Mouse (Mus musculus): Measurements from ENCODE around the gene Fat1.

The Fat1 gene

GRCm38 (mm10) chr8:44991700-44992487, 56.6 kb downstream of the Fat1 start:
- no peak for TF ChIP-seq CTCF (conservative IDR thresholded peaks at IDR 0.05; ENCODE audit: low read length)
- TF ChIP-seq POU5F1 (IDR thresholded peaks at IDR 0.05; ENCODE audit: borderline replicate concordance, low read length) = no peak
- TF ChIP-seq NANOG (IDR thresholded peaks at IDR 0.05; ENCODE audit: borderline replicate concordance, low read length) = no peak
- Histone ChIP-seq H3K4me3 (replicated peaks; ENCODE audit: low read length) (no peak overlapping the region), H3K9me3 (ENCODE audit: low read length) (no peaks in the 10 kb centered on the region), H3K4me1 (replicated peaks; ENCODE audit: low read depth, low read length) (peaks cover 60% of the 10 kb centered on the region), H3K36me3 (ENCODE audit: insufficient read depth, low read length) (peaks cover 44% of the 10 kb centered on the region), H3K27me3 (ENCODE audit: insufficient read depth, low read length) (0 out of 2 replicates have a peak, but pooled peaks cover 3% of the 10 kb centered on the region)

- no peaks in the 10 kb centered on the region for H3K9me3 ChIP-seq (ENCODE audit: low read length)
- H3K4me3 ChIP-seq (replicated peaks; ENCODE audit: low read length) = no peak overlapping the region
- peaks cover 40% of the 10 kb centered on the region for H3K36me3 ChIP-seq (ENCODE audit: insufficient read depth, low read length)
- peaks cover 65% of the 10 kb centered on the region for H3K4me1 ChIP-seq (replicated peaks; ENCODE audit: low read depth, low read length)
- H3K27me3 ChIP-seq (ENCODE audit: insufficient read depth, low read length) = 0 out of 2 replicates have a peak, but pooled peaks cover 3% of the 10 kb centered on the region
- TF ChIP-seq POU5F1 (IDR thresholded peaks at IDR 0.05; ENCODE audit: borderline replicate concordance, low read length) = no peak
- no peak for TF ChIP-seq CTCF (conservative IDR thresholded peaks at IDR 0.05; ENCODE audit: low read length)
- TF ChIP-seq NANOG (IDR thresholded peaks at IDR 0.05; ENCODE audit: borderline replicate concordance, low read length) = no peak
Observed at GRCm38 (mm10) chr8:44992664-44993063, 57.4 kb downstream of the Fat1 start.

DNA sequence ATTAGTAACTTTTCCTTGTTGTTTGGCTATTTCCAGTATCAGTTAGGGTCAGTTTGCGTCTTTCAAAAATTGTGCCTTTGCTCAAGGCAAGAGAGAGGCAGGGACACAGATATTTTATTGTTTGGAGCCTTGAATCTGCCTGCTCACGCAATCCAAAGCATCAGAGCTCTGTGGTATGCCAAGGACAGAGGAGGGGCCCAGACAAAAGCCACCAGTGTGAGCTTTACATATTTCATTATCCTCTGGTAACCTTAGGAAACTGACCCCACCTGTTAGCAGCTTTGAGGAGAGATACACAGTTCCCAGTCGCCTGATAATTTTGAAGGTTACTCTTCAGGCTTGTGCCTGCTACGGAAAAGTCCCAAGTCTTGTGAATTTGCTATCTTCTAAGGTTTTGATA, 58.1 kb downstream of the Fat1 start:
- H3K9me3 ChIP-seq (ENCODE audit: low read length) = no peaks in the 10 kb centered on the region
- peaks cover 37% of the 10 kb centered on the region for H3K36me3 ChIP-seq (ENCODE audit: insufficient read depth, low read length)
- TF ChIP-seq POU5F1 (IDR thresholded peaks at IDR 0.05; ENCODE audit: borderline replicate concordance, low read length) = no peak
- TF ChIP-seq NANOG (IDR thresholded peaks at IDR 0.05; ENCODE audit: borderline replicate concordance, low read length) = peak; percentile 17; the same call in 1 of the 2 replicates
- TF ChIP-seq CTCF (conservative IDR thresholded peaks at IDR 0.05; ENCODE audit: low read length) = no peak
- H3K27me3 ChIP-seq (ENCODE audit: insufficient read depth, low read length) = 0 out of 2 replicates have a peak, but pooled peaks cover 3% of the 10 kb centered on the region
- no peak overlapping the region for H3K4me3 ChIP-seq (replicated peaks; ENCODE audit: low read length)
- peaks cover 72% of the 10 kb centered on the region for H3K4me1 ChIP-seq (replicated peaks; ENCODE audit: low read depth, low read length)

GRCm38 (mm10) chr8:44996493-44996892, 61.2 kb downstream of the Fat1 start:
- H3K4me1 ChIP-seq (replicated peaks; ENCODE audit: low read depth, low read length) = peaks cover 96% of the 10 kb centered on the region
- H3K4me3 ChIP-seq (replicated peaks; ENCODE audit: low read length) = no peak overlapping the region
- H3K27me3 ChIP-seq (ENCODE audit: insufficient read depth, low read length) = no peaks in the 10 kb centered on the region
- TF ChIP-seq CTCF (conservative IDR thresholded peaks at IDR 0.05; ENCODE audit: low read length) = no peak
- H3K9me3 ChIP-seq (ENCODE audit: low read length) = no peaks in the 10 kb centered on the region
- H3K36me3 ChIP-seq (ENCODE audit: insufficient read depth, low read length) = peaks cover 9% of the 10 kb centered on the region; the same call in 1 of the 2 replicates

DNA sequence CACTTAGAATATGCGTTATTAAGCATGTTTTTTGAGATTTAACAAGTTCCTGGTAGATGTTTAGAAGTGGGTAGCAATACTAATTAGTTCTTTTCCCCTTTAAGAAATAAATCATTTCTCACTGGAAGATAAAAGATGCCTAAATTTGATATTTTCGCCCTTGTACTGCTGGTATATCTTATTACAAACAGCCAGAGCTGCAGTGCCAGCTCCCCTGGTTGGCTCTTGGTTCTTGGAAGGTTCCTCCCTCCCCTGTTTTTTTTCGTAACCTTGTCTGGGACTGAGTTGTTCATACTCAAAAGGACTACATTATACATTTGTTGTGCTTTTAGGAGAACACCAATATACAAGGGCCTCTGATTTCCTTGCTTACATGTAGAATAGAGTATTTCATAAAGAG, 62.1 kb downstream of the Fat1 start:
- H3K9me3 ChIP-seq (ENCODE audit: low read length) = no peaks in the 10 kb centered on the region
- H3K36me3 ChIP-seq (ENCODE audit: insufficient read depth, low read length) = peaks cover 4% of the 10 kb centered on the region; the same call in 1 of the 2 replicates
- no peaks in the 10 kb centered on the region for H3K27me3 ChIP-seq (ENCODE audit: insufficient read depth, low read length)
- H3K4me3 ChIP-seq (replicated peaks; ENCODE audit: low read length) = no peak overlapping the region
- H3K4me1 ChIP-seq (replicated peaks; ENCODE audit: low read depth, low read length) = peaks cover 96% of the 10 kb centered on the region
- TF ChIP-seq POU5F1 (IDR thresholded peaks at IDR 0.05; ENCODE audit: borderline replicate concordance, low read length) (no peak), NANOG (IDR thresholded peaks at IDR 0.05; ENCODE audit: borderline replicate concordance, low read length) (no peak), CTCF (conservative IDR thresholded peaks at IDR 0.05; ENCODE audit: low read length) (no peak)

GRCm38 (mm10) chr8:44997829-44998228, 62.6 kb downstream of the Fat1 start:
- Histone ChIP-seq H3K4me1 (replicated peaks; ENCODE audit: low read depth, low read length) (peaks cover 96% of the 10 kb centered on the region), H3K27me3 (ENCODE audit: insufficient read depth, low read length) (no peaks in the 10 kb centered on the region), H3K4me3 (replicated peaks; ENCODE audit: low read length) (no peak overlapping the region), H3K9me3 (ENCODE audit: low read length) (no peaks in the 10 kb centered on the region), H3K36me3 (ENCODE audit: insufficient read depth, low read length) (peaks cover 4% of the 10 kb centered on the region; the same call in 1 of the 2 replicates)
- TF ChIP-seq POU5F1 (IDR thresholded peaks at IDR 0.05; ENCODE audit: borderline replicate concordance, low read length) (no peak), NANOG (IDR thresholded peaks at IDR 0.05; ENCODE audit: borderline replicate concordance, low read length) (no peak), CTCF (conservative IDR thresholded peaks at IDR 0.05; ENCODE audit: low read length) (no peak)

DNA sequence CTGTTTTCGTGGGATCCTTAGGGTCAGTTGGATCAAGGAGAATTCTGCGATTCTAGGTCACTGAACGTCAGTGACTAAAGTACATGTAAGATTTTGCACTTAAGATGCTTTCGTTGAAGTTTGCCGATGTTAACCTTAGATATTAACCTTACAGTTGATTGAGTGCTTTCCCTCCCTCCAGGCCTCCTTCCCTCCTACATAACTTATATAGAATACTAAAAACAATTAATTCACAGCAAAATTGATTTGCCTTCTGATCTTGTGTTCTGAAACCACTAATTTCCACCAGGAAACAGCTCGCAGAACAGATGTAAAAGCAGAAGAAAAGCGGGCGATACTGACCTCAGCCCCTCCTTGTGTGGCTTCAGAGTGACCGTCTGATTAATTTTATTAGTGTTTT, 63.0 kb downstream of the Fat1 start:
- Histone ChIP-seq H3K4me3 (replicated peaks; ENCODE audit: low read length) (no peak overlapping the region), H3K4me1 (replicated peaks; ENCODE audit: low read depth, low read length) (peaks cover 96% of the 10 kb centered on the region), H3K9me3 (ENCODE audit: low read length) (no peaks in the 10 kb centered on the region), H3K27me3 (ENCODE audit: insufficient read depth, low read length) (no peaks in the 10 kb centered on the region), H3K36me3 (ENCODE audit: insufficient read depth, low read length) (peaks cover 4% of the 10 kb centered on the region; the same call in 1 of the 2 replicates)
- TF ChIP-seq NANOG (IDR thresholded peaks at IDR 0.05; ENCODE audit: borderline replicate concordance, low read length) (no peak), CTCF (conservative IDR thresholded peaks at IDR 0.05; ENCODE audit: low read length) (no peak), POU5F1 (IDR thresholded peaks at IDR 0.05; ENCODE audit: borderline replicate concordance, low read length) (no peak)

DNA sequence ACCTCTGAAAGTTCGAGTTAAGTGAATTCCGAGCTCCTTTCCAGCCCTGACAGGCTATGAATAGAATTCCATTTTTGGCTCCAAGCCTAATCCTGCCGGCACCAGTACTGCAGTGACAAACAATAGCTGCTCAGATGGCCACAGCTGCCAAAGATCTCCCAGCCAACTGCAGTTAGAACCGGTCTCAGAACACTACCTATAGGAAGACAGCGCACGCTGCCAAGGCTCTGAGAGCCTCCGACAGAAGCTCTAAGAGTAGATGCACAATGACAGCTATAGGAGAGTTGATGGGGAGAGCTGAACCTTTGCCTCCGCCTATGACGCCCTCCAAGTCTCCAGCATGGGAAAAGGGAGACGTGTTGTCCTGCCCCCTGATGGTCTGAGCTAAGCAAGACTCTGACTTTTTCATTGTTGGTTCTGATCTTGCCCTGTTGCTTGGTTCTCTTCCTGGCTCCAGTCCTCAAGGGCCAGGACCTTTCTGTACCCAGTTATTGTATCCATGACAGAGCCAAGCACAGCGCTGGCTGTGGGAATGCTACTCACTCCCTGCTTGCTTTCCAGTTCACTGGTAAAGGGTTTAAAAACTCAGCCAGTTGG, 63.5 kb downstream of the Fat1 start:
- Histone ChIP-seq H3K9me3 (ENCODE audit: low read length) (no peaks in the 10 kb centered on the region), H3K27me3 (ENCODE audit: insufficient read depth, low read length) (no peaks in the 10 kb centered on the region), H3K36me3 (ENCODE audit: insufficient read depth, low read length) (peaks cover 4% of the 10 kb centered on the region; the same call in 1 of the 2 replicates), H3K4me1 (replicated peaks; ENCODE audit: low read depth, low read length) (peaks cover 96% of the 10 kb centered on the region), H3K4me3 (replicated peaks; ENCODE audit: low read length) (no peak overlapping the region)
- no peak for TF ChIP-seq CTCF (conservative IDR thresholded peaks at IDR 0.05; ENCODE audit: low read length)
- TF ChIP-seq NANOG (IDR thresholded peaks at IDR 0.05; ENCODE audit: borderline replicate concordance, low read length) = no peak
- TF ChIP-seq POU5F1 (IDR thresholded peaks at IDR 0.05; ENCODE audit: borderline replicate concordance, low read length) = no peak

Data from E14TG2a.4 (cell line).